Mouse (Mus musculus): ENCODE results near the gene Tmem74b. TPM values are rescaled to one million over a fixed set of nuclear protein-coding genes. Genes with fewer than 3 reads are reported as not detected.
A peak's percentile ranks its signal among the peaks of the same experiment; 100 is the strongest.

Gene Tmem74b
- total RNA-seq (2021) = 0.85 and 1.9 TPM in 2 replicates
- long read RNA-seq, experiment 1, partial matches to known transcripts = 0 of 2 reads
- long read RNA-seq, experiment 1, other reads (novel, unspliced or antisense) = 1 of 2 reads
- long read RNA-seq, experiment 2, partial matches to known transcripts = 0 of 1 reads
- long read RNA-seq, experiment 2, other reads (novel, unspliced or antisense) = 0 of 1 reads

GRCm38 (mm10) chr2:151701231-151702145, at the start of gene Tmem74b:
Tmem74b (plus strand) TSS chr2:151702008.
- DNase-seq = no peak

GRCm38 (mm10) chr2:151652053-151652452, 49.8 kb upstream of the Tmem74b start:
- no peak for DNase-seq

GRCm38 (mm10) chr2:151668433-151668832, 33.4 kb upstream of the Tmem74b start, which contains the start of gene Rad21l:
Rad21l (minus strand) TSS chr2:151668533.
- no peak for DNase-seq

GRCm38 (mm10) chr2:151670026-151670967, 31.5 kb upstream of the Tmem74b start:
- no peak for DNase-seq

GRCm38 (mm10) chr2:151670968-151671329, 30.9 kb upstream of the Tmem74b start:
- no peak for DNase-seq

- no peak for DNase-seq
Observed at GRCm38 (mm10) chr2:151676234-151676633, 25.6 kb upstream of the Tmem74b start.

- peak; percentile 43 for DNase-seq
Observed at GRCm38 (mm10) chr2:151682357-151682756, 19.5 kb upstream of the Tmem74b start.

GRCm38 (mm10) chr2:151682976-151683375, 18.8 kb upstream of the Tmem74b start:
- no peak for DNase-seq

GRCm38 (mm10) chr2:151702146-151702850, 490 bp downstream of the Tmem74b start:
- peak; percentile 61 for DNase-seq

GRCm38 (mm10) chr2:151702851-151703190, 1.0 kb downstream of the Tmem74b start:
- DNase-seq = peak; percentile 54

- peak; percentile 61 for DNase-seq
Observed at GRCm38 (mm10) chr2:151712647-151713046, 10.8 kb downstream of the Tmem74b start.

- no peak for DNase-seq
Observed at GRCm38 (mm10) chr2:151715526-151715925, 13.7 kb downstream of the Tmem74b start.

- no peak for DNase-seq
Observed at GRCm38 (mm10) chr2:151716318-151717055, 14.7 kb downstream of the Tmem74b start.

- no peak for DNase-seq
Observed at GRCm38 (mm10) chr2:151724094-151724493, 22.3 kb downstream of the Tmem74b start.

- DNase-seq = no peak
Observed at GRCm38 (mm10) chr2:151733151-151733865, 31.5 kb downstream of the Tmem74b start.

- no peak for DNase-seq
Observed at GRCm38 (mm10) chr2:151735422-151735821, 33.6 kb downstream of the Tmem74b start.

- DNase-seq = no peak
Observed at GRCm38 (mm10) chr2:151738460-151738859, 36.7 kb downstream of the Tmem74b start.

- no peak for DNase-seq
Observed at GRCm38 (mm10) chr2:151739081-151739480, 37.3 kb downstream of the Tmem74b start.

GRCm38 (mm10) chr2:151739505-151739904, 37.7 kb downstream of the Tmem74b start:
- DNase-seq = no peak
